Mouse (Mus musculus) lung, adult 2 months (tissue): ENCODE data around the gene Clptm1l.

Experiments
- CTCF ChIP-seq: fragments of 200-500 bp; IDR thresholded peaks from 2 replicates; pipeline ENCODE4 v1.5.1; 2011; ENCODE audit warnings: mild to moderate bottlenecking, low read length, control low read depth; ENCODE audit not compliant: insufficient read depth
- POLR2A ChIP-seq: fragments of 200-500 bp; IDR thresholded peaks from 2 replicates; pipeline ENCODE4 v1.6.1; 2011; ENCODE audit warnings: low read depth, mild to moderate bottlenecking, control low read depth, low read length, borderline replicate concordance; ENCODE audit errors: extremely low read depth

DNA sequence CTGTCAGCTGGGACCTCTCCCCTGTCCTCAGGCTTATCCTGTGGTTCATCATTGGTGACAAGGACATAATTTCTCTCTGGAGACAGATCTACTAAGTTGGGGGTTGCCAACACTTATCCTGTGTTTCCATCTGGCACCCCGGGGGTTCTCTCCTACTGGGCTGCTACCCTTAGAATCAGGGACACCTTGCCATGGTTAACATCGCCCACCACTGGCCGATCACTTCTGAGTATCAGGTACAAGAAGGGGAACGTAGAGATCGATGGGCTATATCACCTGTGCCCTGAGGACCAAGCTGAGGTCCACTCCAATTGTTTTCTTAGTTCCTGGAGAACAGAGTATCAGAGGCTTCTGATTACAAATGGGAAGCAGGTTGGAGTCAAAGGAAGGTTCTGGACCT, 39.6 kb upstream of the Clptm1l start:
- TF ChIP-seq CTCF (no peak), POLR2A (no peak)
